Mouse (Mus musculus) MEL (cell line): ENCODE measurements around the gene Ripor2. TPM values are rescaled to one million over a fixed set of nuclear protein-coding genes. Genes with fewer than 3 reads are reported as not detected.

ENCODE experiments used
- DNase-seq: peaks from one replicate; pipeline ENCODE4 v3.0.0; 2011; ENCODE audit warnings: low read depth, low spot score
- H3K27ac ChIP-seq: 2 replicates; pipeline ENCODE4 v1.5.1; 2012; ENCODE audit warnings: low read depth, mild to moderate bottlenecking, control low read depth, low read length, moderate library complexity; ENCODE audit not compliant: control insufficient read depth
- H3K27me3 ChIP-seq, 2 experiments: fragments of 150-350 bp in 1 of 2; sonication (generic) in 1 of 2; 2 replicates each; pipeline ENCODE4 v1.6.1; 2012; ENCODE audit warnings: low read length in 2 of 2, mild to moderate bottlenecking in 2 of 2, improper control_type of control experiment in 1 of 2, moderate library complexity in 1 of 2; ENCODE audit not compliant: insufficient read depth in 2 of 2, control insufficient read depth in 1 of 2
- H3K36me3 ChIP-seq, 2 experiments: 2 replicates each; pipeline ENCODE4 v1.6.1; 2012 to 2014; ENCODE audit warnings: low read length in 2 of 2, improper control_type of control experiment in 1 of 2, inconsistent platforms in 1 of 2, mild to moderate bottlenecking in 1 of 2; ENCODE audit not compliant: insufficient read depth in 2 of 2, control insufficient read depth in 1 of 2
- H3K4me1 ChIP-seq, 2 experiments: fragments of 150-350 bp in 1 of 2; sonication (generic) in 1 of 2; 2 replicates each; pipeline ENCODE4 v1.6.1; 2012; ENCODE audit warnings: low read length in 2 of 2, improper control_type of control experiment in 1 of 2, mild to moderate bottlenecking in 1 of 2; ENCODE audit not compliant: insufficient read depth in 2 of 2, control insufficient read depth in 1 of 2
- H3K4me3 ChIP-seq, 2 experiments: fragments of 150-350 bp in 1 of 2; sonication (generic) in 1 of 2; 2 replicates each; pipeline ENCODE4 v1.5.1; 2012; ENCODE audit warnings: low read depth in 2 of 2, low read length in 2 of 2, mild to moderate bottlenecking in 2 of 2, moderate library complexity in 2 of 2, control low read depth in 1 of 2, improper control_type of control experiment in 1 of 2; ENCODE audit not compliant: control insufficient read depth in 1 of 2, insufficient read depth in 1 of 2
- H3K79me2 ChIP-seq: 2 replicates; pipeline ENCODE4 v1.6.1; 2012; ENCODE audit warnings: mild to moderate bottlenecking, low read length, moderate library complexity; ENCODE audit not compliant: control insufficient read depth, poor library complexity, insufficient read depth
- H3K9ac ChIP-seq: 2 replicates; pipeline ENCODE4 v1.6.1; 2012; ENCODE audit warnings: low read depth, mild to moderate bottlenecking, control low read depth, low read length, moderate library complexity; ENCODE audit not compliant: control insufficient read depth, poor library complexity, severe bottlenecking
- H3K9me3 ChIP-seq: fragments of 150-350 bp; sonication (generic); replicated peaks from 2 replicates; pipeline ENCODE4 v1.6.1; 2012; ENCODE audit warnings: mild to moderate bottlenecking, low read length, improper control_type of control experiment, moderate library complexity; ENCODE audit not compliant: insufficient read depth
- CHD1 ChIP-seq: IDR thresholded peaks from 2 replicates; pipeline ENCODE4 v1.6.1; 2012; ENCODE audit warnings: low read depth, mild to moderate bottlenecking, inconsistent platforms, low read length, improper control_type of control experiment
- CHD2 ChIP-seq: IDR thresholded peaks from 2 replicates; pipeline ENCODE4 v1.6.1; 2011; ENCODE audit warnings: low read length, improper control_type of control experiment
- CTCF ChIP-seq, 3 experiments: IDR thresholded peaks in 2 of 3; conservative IDR thresholded peaks in 1 of 3; 2 replicates each; pipeline ENCODE4 v1.5.1; 2011 to 2012; ENCODE audit warnings: low read length in 3 of 3, low read depth in 2 of 3, mild to moderate bottlenecking in 2 of 3, improper control_type of control experiment in 1 of 3, inconsistent platforms in 1 of 3, mixed read lengths in 1 of 3, moderate library complexity in 1 of 3; ENCODE audit not compliant: control insufficient read depth in 1 of 3, insufficient read depth in 1 of 3, poor library complexity in 1 of 3, severe bottlenecking in 1 of 3
- E2F4 ChIP-seq: IDR thresholded peaks from 2 replicates; pipeline ENCODE4 v1.6.1; 2011; ENCODE audit warnings: low read depth, low read length, improper control_type of control experiment, borderline replicate concordance
- ELF1 ChIP-seq: IDR thresholded peaks from 2 replicates; pipeline ENCODE4 v1.6.1; 2014; ENCODE audit warnings: low read depth, mild to moderate bottlenecking, inconsistent platforms, low read length, improper control_type of control experiment, moderate library complexity
- EP300 ChIP-seq, 2 experiments: IDR thresholded peaks; 2 replicates each; pipeline ENCODE4 v1.6.1; 2011; ENCODE audit warnings: improper control_type of control experiment in 2 of 2, low read length in 2 of 2, low read depth in 1 of 2, mild to moderate bottlenecking in 1 of 2
- GATA1 ChIP-seq: IDR thresholded peaks from 2 replicates; pipeline ENCODE4 v1.6.1; 2011; ENCODE audit warnings: low read depth, low read length, improper control_type of control experiment
- HCFC1 ChIP-seq: IDR thresholded peaks from 2 replicates; pipeline ENCODE4 v1.6.1; 2012; ENCODE audit warnings: low read depth, mild to moderate bottlenecking, inconsistent platforms, low read length, improper control_type of control experiment, moderate library complexity
- JUND ChIP-seq: IDR thresholded peaks from 2 replicates; pipeline ENCODE4 v1.6.1; 2011; ENCODE audit warnings: low read depth, mild to moderate bottlenecking, improper control_type of control experiment, low read length
- MAX ChIP-seq: IDR thresholded peaks from 2 replicates; pipeline ENCODE4 v1.6.1; 2011; ENCODE audit warnings: low read length, improper control_type of control experiment
- MEF2A ChIP-seq: IDR thresholded peaks from 2 replicates; pipeline ENCODE4 v1.6.1; 2014; ENCODE audit warnings: low read depth, mild to moderate bottlenecking, inconsistent platforms, low read length, improper control_type of control experiment; ENCODE audit not compliant: poor library complexity, insufficient replicate concordance, severe bottlenecking; ENCODE audit errors: extremely low read depth
- MXI1 ChIP-seq: IDR thresholded peaks from 2 replicates; pipeline ENCODE4 v1.6.1; 2011; ENCODE audit warnings: mild to moderate bottlenecking, low read depth, low read length, improper control_type of control experiment
- MYB ChIP-seq: IDR thresholded peaks from 2 replicates; pipeline ENCODE4 v1.6.1; 2011; ENCODE audit warnings: mild to moderate bottlenecking, low read depth, low read length, improper control_type of control experiment
- NELFE ChIP-seq: IDR thresholded peaks from 2 replicates; pipeline ENCODE4 v1.6.1; 2011; ENCODE audit warnings: low read depth, low read length, improper control_type of control experiment
- POLR2A ChIP-seq, 2 experiments: IDR thresholded peaks; 2 replicates each; pipeline ENCODE4 v1.6.1; 2011 to 2012; ENCODE audit warnings: low read length in 2 of 2, mild to moderate bottlenecking in 2 of 2, control low read depth in 1 of 2, improper control_type of control experiment in 1 of 2, low read depth in 1 of 2, moderate library complexity in 1 of 2; ENCODE audit not compliant: control insufficient read depth in 1 of 2, insufficient read depth in 1 of 2, poor library complexity in 1 of 2
- RAD21 ChIP-seq: IDR thresholded peaks from 2 replicates; pipeline ENCODE4 v1.6.1; 2011; ENCODE audit warnings: mild to moderate bottlenecking, low read depth, low read length, improper control_type of control experiment
- RCOR1 ChIP-seq: IDR thresholded peaks from 2 replicates; pipeline ENCODE4 v1.6.1; 2012; ENCODE audit warnings: low read depth, mild to moderate bottlenecking, inconsistent platforms, low read length, improper control_type of control experiment
- SIN3A ChIP-seq: IDR thresholded peaks from 2 replicates; pipeline ENCODE4 v1.6.1; 2012; ENCODE audit warnings: low read length, improper control_type of control experiment, inconsistent platforms
- TBP ChIP-seq: IDR thresholded peaks from 2 replicates; pipeline ENCODE4 v1.8.0; 2011; ENCODE audit warnings: low read depth, low read length, improper control_type of control experiment
- TCF12 ChIP-seq: IDR thresholded peaks from 2 replicates; pipeline ENCODE4 v1.6.1; 2014; ENCODE audit warnings: low read depth, mild to moderate bottlenecking, inconsistent platforms, low read length, improper control_type of control experiment, moderate library complexity
- USF1 ChIP-seq: IDR thresholded peaks from 2 replicates; pipeline ENCODE4 v1.6.1; 2014; ENCODE audit warnings: low read depth, mild to moderate bottlenecking, inconsistent platforms, low read length, improper control_type of control experiment, moderate library complexity
- USF2 ChIP-seq, 2 experiments: IDR thresholded peaks; 2 replicates each; pipeline ENCODE4 v1.6.1; 2011 to 2012; ENCODE audit warnings: improper control_type of control experiment in 2 of 2, low read length in 2 of 2, borderline replicate concordance in 1 of 2, inconsistent platforms in 1 of 2, low read depth in 1 of 2, mild to moderate bottlenecking in 1 of 2; ENCODE audit not compliant: insufficient read depth in 1 of 2
- ZKSCAN1 ChIP-seq: IDR thresholded peaks from 2 replicates; pipeline ENCODE4 v1.6.1; 2012; ENCODE audit warnings: low read depth, mild to moderate bottlenecking, inconsistent platforms, low read length, improper control_type of control experiment, moderate library complexity
- polyA plus RNA-seq, 2 experiments: library from polyadenylated mRNA; stranded (reverse) in 1 of 2; unstranded in 1 of 2; fragments of >175 nt in 1 of 2; fragments of >200 nt in 1 of 2; gene quantifications; 2 replicates each; pipeline versions ENCODE4 v1.2.1 to v1.2.4; 2012; ENCODE audit warnings: low replicate concordance in 2 of 2, low read depth in 1 of 2; ENCODE audit not compliant: insufficient read length in 2 of 2, insufficient read depth in 1 of 2, missing spikeins in 1 of 2
- total RNA-seq: library from RNA; depleted of rRNA; stranded (reverse); fragments of 300-350 nt; gene quantifications from 2 replicates; pipeline ENCODE4 v1.2.3, GENCODE M21; 2012

The Ripor2 gene
- total and polyA plus RNA-seq, 3 experiments: 13.5 to 18.5 TPM; not detected in 1

GRCm38 (mm10) chr13:24610883-24611282 lies 28.9 kb downstream of the Ripor2 start:
- Histone ChIP-seq H3K27me3 (no peaks in the 10 kb centered on the region), H3K4me1 (no peaks in the 10 kb centered on the region)

DNA sequence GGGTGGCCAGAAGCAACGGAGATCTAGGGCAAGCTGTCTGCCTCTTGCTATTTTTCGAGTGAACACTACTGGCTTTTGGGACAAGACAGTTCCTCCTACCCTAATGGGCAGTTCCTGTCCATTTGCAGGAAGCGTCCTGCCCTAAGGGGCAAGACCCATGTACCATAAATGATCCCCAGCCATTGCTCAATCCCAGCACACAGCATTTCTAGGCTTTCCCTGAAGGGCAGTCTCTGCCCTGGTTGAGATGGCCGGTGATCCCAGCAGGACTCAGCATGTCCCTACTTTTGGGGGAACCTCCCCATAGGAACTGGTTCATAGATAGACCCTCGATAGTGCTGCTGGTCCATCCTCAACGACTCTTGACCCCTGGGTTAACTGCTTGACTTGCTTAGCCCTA lies 31.0 kb downstream of the Ripor2 start:
- no peak for DNase-seq
- no peak overlapping the region for H3K4me3 ChIP-seq
- no peak overlapping the region for H3K27ac ChIP-seq
- H3K27me3 ChIP-seq: no peaks in the 10 kb centered on the region
- peaks cover 0 to 4% of the 10 kb centered on the region in 2 experiments; a peak in 2 of 4 replicates for H3K36me3 ChIP-seq
- no peaks in the 10 kb centered on the region for H3K4me1 ChIP-seq
- no peaks in the 10 kb centered on the region for H3K79me2 ChIP-seq
- H3K9ac ChIP-seq: no peak overlapping the region
- TF ChIP-seq MAX: no peak
- no peak for TF ChIP-seq SIN3A
- no peak for TF ChIP-seq GATA1
- TF ChIP-seq TCF12: no peak
- no peak for TF ChIP-seq NELFE
- H3K9me3 ChIP-seq: no peaks in the 10 kb centered on the region

More at GRCm38 (mm10) chr13:24610883-24611282, 28.9 kb downstream of the Ripor2 start:
- Histone ChIP-seq H3K9ac (no peak overlapping the region), H3K4me3 (no peak overlapping the region), H3K9me3 (no peaks in the 10 kb centered on the region), H3K27ac (no peak overlapping the region), H3K79me2 (no peaks in the 10 kb centered on the region), H3K36me3 (peaks cover 0 to 4% of the 10 kb centered on the region in 2 experiments; a peak in 2 of 4 replicates)
- DNase-seq: no peak
- no peak for TF ChIP-seq E2F4
- TF ChIP-seq USF1: no peak
- TF ChIP-seq RCOR1: no peak
- TF ChIP-seq MXI1: no peak
- no peak for TF ChIP-seq CHD2
- TF ChIP-seq ELF1: no peak
- no peak for TF ChIP-seq USF2 (IDR thresholded peaks at IDR 0.05; ENCODE audit: borderline replicate concordance in 1 of 2, insufficient read depth in 1 of 2, low read depth in 1 of 2, low read length in 2 of 2)
- TF ChIP-seq MEF2A: no peak
- TF ChIP-seq CTCF (IDR thresholded peaks at IDR 0.05 in 2 of 3, conservative IDR thresholded peaks at IDR 0.05 in 1 of 3; ENCODE audit: control insufficient read depth in 1 of 3, insufficient read depth in 1 of 3, low read depth in 2 of 3, low read length in 3 of 3, poor library complexity in 1 of 3, severe bottlenecking in 1 of 3): no peak
- TF ChIP-seq POLR2A (IDR thresholded peaks at IDR 0.05; ENCODE audit: control insufficient read depth in 1 of 2, insufficient read depth in 1 of 2, low read depth in 1 of 2, low read length in 2 of 2, poor library complexity in 1 of 2): no peak
- TF ChIP-seq SIN3A: no peak
- TF ChIP-seq CHD1: no peak
- TF ChIP-seq RAD21: no peak
- TF ChIP-seq HCFC1: no peak
- no peak for TF ChIP-seq ZKSCAN1
- no peak for TF ChIP-seq EP300 (IDR thresholded peaks at IDR 0.05; ENCODE audit: low read depth in 1 of 2, low read length in 2 of 2)
- no peak for TF ChIP-seq NELFE
- no peak for TF ChIP-seq TBP
- no peak for TF ChIP-seq MYB
- no peak for TF ChIP-seq JUND
